Mouse (Mus musculus): ENCODE measurements around the gene C530008M17Rik. TPM values are rescaled to one million over a fixed set of nuclear protein-coding genes. Genes with fewer than 3 reads are reported as not detected.
A peak's percentile ranks its signal among the peaks of the same experiment; 100 is the strongest.

C530008M17Rik gene
- polyA plus RNA-seq, 1 experiment = 0.48 TPM

GRCm38 (mm10) chr5:76817678-76818077 lies 161.4 kb downstream of the C530008M17Rik start:
- no peak overlapping the region for H3K4me3 ChIP-seq (ENCODE audit: insufficient read depth, low read length)
- TF ChIP-seq POLR2A (IDR thresholded peaks at IDR 0.05; ENCODE audit: borderline replicate concordance, low read depth, low read length) = no peak
- TF ChIP-seq CTCF (IDR thresholded peaks at IDR 0.05; ENCODE audit: low read depth, low read length) = no peak
- no peaks in the 10 kb centered on the region for H3K4me1 ChIP-seq (ENCODE audit: control insufficient read depth, insufficient read depth, low read length)
- H3K27ac ChIP-seq (ENCODE audit: insufficient read depth, low read depth, low read length) = no peak overlapping the region

GRCm38 (mm10) chr5:76818807-76819206 lies 162.5 kb downstream of the C530008M17Rik start:
- no peak for TF ChIP-seq CTCF (IDR thresholded peaks at IDR 0.05; ENCODE audit: low read depth, low read length)
- TF ChIP-seq POLR2A (IDR thresholded peaks at IDR 0.05; ENCODE audit: borderline replicate concordance, low read depth, low read length) = no peak

GRCm38 (mm10) chr5:76822097-76822496 lies 165.8 kb downstream of the C530008M17Rik start:
- Histone ChIP-seq H3K27ac (ENCODE audit: insufficient read depth, low read depth, low read length) (no peak overlapping the region), H3K4me1 (ENCODE audit: control insufficient read depth, insufficient read depth, low read length) (no peaks in the 10 kb centered on the region), H3K4me3 (ENCODE audit: insufficient read depth, low read length) (no peak overlapping the region)
- TF ChIP-seq CTCF (IDR thresholded peaks at IDR 0.05; ENCODE audit: low read depth, low read length) (no peak), POLR2A (IDR thresholded peaks at IDR 0.05; ENCODE audit: borderline replicate concordance, low read depth, low read length) (no peak)

More at GRCm38 (mm10) chr5:76818807-76819206, 162.5 kb downstream of the C530008M17Rik start:
- H3K4me1 ChIP-seq (ENCODE audit: control insufficient read depth, insufficient read depth, low read length) = no peaks in the 10 kb centered on the region
- H3K4me3 ChIP-seq (ENCODE audit: insufficient read depth, low read length) = no peak overlapping the region
- H3K27ac ChIP-seq (ENCODE audit: insufficient read depth, low read depth, low read length) = no peak overlapping the region

GRCm38 (mm10) chr5:76828527-76829240 lies 172.4 kb downstream of the C530008M17Rik start:
- H3K4me1 ChIP-seq (ENCODE audit: control insufficient read depth, insufficient read depth, low read length) = no peaks in the 10 kb centered on the region
- H3K27ac ChIP-seq (ENCODE audit: insufficient read depth, low read depth, low read length) = no peak overlapping the region
- H3K4me3 ChIP-seq (ENCODE audit: insufficient read depth, low read length) = no peak overlapping the region
- TF ChIP-seq POLR2A (IDR thresholded peaks at IDR 0.05; ENCODE audit: borderline replicate concordance, low read depth, low read length) = no peak
- no peak for TF ChIP-seq CTCF (IDR thresholded peaks at IDR 0.05; ENCODE audit: low read depth, low read length)

GRCm38 (mm10) chr5:76832529-76833210 lies 176.4 kb downstream of the C530008M17Rik start:
- no peak overlapping the region for H3K27ac ChIP-seq (ENCODE audit: insufficient read depth, low read depth, low read length)
- H3K4me3 ChIP-seq (ENCODE audit: insufficient read depth, low read length) = no peak overlapping the region
- TF ChIP-seq POLR2A (IDR thresholded peaks at IDR 0.05; ENCODE audit: borderline replicate concordance, low read depth, low read length) = no peak
- TF ChIP-seq CTCF (IDR thresholded peaks at IDR 0.05; ENCODE audit: low read depth, low read length) = no peak
- H3K4me1 ChIP-seq (ENCODE audit: control insufficient read depth, insufficient read depth, low read length) = no peaks in the 10 kb centered on the region

GRCm38 (mm10) chr5:76837018-76837417 lies 180.7 kb downstream of the C530008M17Rik start:
- H3K4me1 ChIP-seq (ENCODE audit: control insufficient read depth, insufficient read depth, low read length) = no peaks in the 10 kb centered on the region
- no peak overlapping the region for H3K27ac ChIP-seq (ENCODE audit: insufficient read depth, low read depth, low read length)
- no peak overlapping the region for H3K4me3 ChIP-seq (ENCODE audit: insufficient read depth, low read length)
- no peak for TF ChIP-seq POLR2A (IDR thresholded peaks at IDR 0.05; ENCODE audit: borderline replicate concordance, low read depth, low read length)
- no peak for TF ChIP-seq CTCF (IDR thresholded peaks at IDR 0.05; ENCODE audit: low read depth, low read length)

- TF ChIP-seq CTCF (IDR thresholded peaks at IDR 0.05; ENCODE audit: low read depth, low read length) = no peak
- no peak for TF ChIP-seq POLR2A (IDR thresholded peaks at IDR 0.05; ENCODE audit: borderline replicate concordance, low read depth, low read length)
- Histone ChIP-seq H3K4me1 (ENCODE audit: control insufficient read depth, insufficient read depth, low read length) (no peaks in the 10 kb centered on the region), H3K4me3 (ENCODE audit: insufficient read depth, low read length) (no peak overlapping the region), H3K27ac (ENCODE audit: insufficient read depth, low read depth, low read length) (no peak overlapping the region)
Observed at GRCm38 (mm10) chr5:76839786-76840185, 183.5 kb downstream of the C530008M17Rik start.

GRCm38 (mm10) chr5:76841859-76842258 lies 185.5 kb downstream of the C530008M17Rik start:
- no peak overlapping the region for H3K27ac ChIP-seq (ENCODE audit: insufficient read depth, low read depth, low read length)
- H3K4me3 ChIP-seq (ENCODE audit: insufficient read depth, low read length) = no peak overlapping the region
- TF ChIP-seq CTCF (IDR thresholded peaks at IDR 0.05; ENCODE audit: low read depth, low read length) = no peak
- no peak for TF ChIP-seq POLR2A (IDR thresholded peaks at IDR 0.05; ENCODE audit: borderline replicate concordance, low read depth, low read length)
- H3K4me1 ChIP-seq (ENCODE audit: control insufficient read depth, insufficient read depth, low read length) = no peaks in the 10 kb centered on the region

GRCm38 (mm10) chr5:76843448-76843847 lies 187.1 kb downstream of the C530008M17Rik start:
- TF ChIP-seq CTCF (IDR thresholded peaks at IDR 0.05; ENCODE audit: low read depth, low read length) (peak; percentile 60), POLR2A (IDR thresholded peaks at IDR 0.05; ENCODE audit: borderline replicate concordance, low read depth, low read length) (no peak)

GRCm38 (mm10) chr5:76843851-76844419 lies 187.6 kb downstream of the C530008M17Rik start:
- no peak for TF ChIP-seq POLR2A (IDR thresholded peaks at IDR 0.05; ENCODE audit: borderline replicate concordance, low read depth, low read length)
- TF ChIP-seq CTCF (IDR thresholded peaks at IDR 0.05; ENCODE audit: low read depth, low read length) = no peak
- H3K4me1 ChIP-seq (ENCODE audit: control insufficient read depth, insufficient read depth, low read length) = peaks cover 9% of the 10 kb centered on the region
- H3K27ac ChIP-seq (ENCODE audit: insufficient read depth, low read depth, low read length) = no peak overlapping the region
- no peak overlapping the region for H3K4me3 ChIP-seq (ENCODE audit: insufficient read depth, low read length)

More at GRCm38 (mm10) chr5:76843448-76843847, 187.1 kb downstream of the C530008M17Rik start:
- Histone ChIP-seq H3K4me1 (ENCODE audit: control insufficient read depth, insufficient read depth, low read length) (peaks cover 9% of the 10 kb centered on the region), H3K4me3 (ENCODE audit: insufficient read depth, low read length) (no peak overlapping the region), H3K27ac (ENCODE audit: insufficient read depth, low read depth, low read length) (no peak overlapping the region)

Data from bone marrow macrophage, adult 2 months (primary cell).